Mouse (Mus musculus) ES-Bruce4 (cell line): ENCODE data around the gene Vmn1r2.
"Not testable (repeated sequence)": the region's sequence is repeated elsewhere in the genome, so short reads cannot be mapped to it uniquely, and the experiment has no call there.

Source experiments
- CTCF ChIP-seq: IDR thresholded peaks from one replicate; pipeline ENCODE4 v1.8.1; 2011; ENCODE audit warnings: low read depth, low read length
- POLR2A ChIP-seq: IDR thresholded peaks from one replicate; pipeline ENCODE4 v1.8.1; 2011; ENCODE audit warnings: low read length; ENCODE audit not compliant: insufficient read depth

DNA sequence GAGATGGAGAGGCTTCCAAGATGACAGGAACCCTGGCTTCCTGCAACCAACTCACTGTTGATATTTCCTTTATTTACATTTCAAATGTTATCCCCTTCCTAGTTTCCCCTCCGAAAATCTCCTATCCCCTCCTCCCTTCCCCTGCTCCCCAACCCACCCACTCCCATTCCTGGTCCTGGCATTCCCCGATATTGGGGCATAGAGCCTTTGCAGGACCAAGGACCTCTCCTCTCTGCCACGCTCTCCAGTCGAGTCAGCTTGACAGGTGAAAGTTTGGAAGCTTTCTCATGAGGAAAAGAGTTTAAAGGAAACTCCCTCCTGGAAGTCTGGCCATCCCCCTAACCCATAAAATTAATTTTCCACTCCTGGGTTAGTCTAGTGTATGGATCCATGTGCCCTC lies 46.2 kb downstream of the Vmn1r2 start:
- TF ChIP-seq CTCF, POLR2A: not testable (repeated sequence)
